Mouse (Mus musculus) heart, embryonic 12.5 days (tissue): ENCODE results near the gene Atp8b5. TPM values are rescaled to one million over a fixed set of nuclear protein-coding genes. Genes with fewer than 3 reads are reported as not detected.

Experiments
- ATAC-seq: fragments of 200-750 bp; cut with Nextera tagmentation; 2 replicates; pipeline ENCODE4 v1.8.0; 2017; ENCODE audit warnings: moderate TSS enrichment, moderate library complexity; ENCODE audit not compliant: insufficient number of reproducible peaks, low FRiP score
- H3K27ac ChIP-seq: fragments of 300-500 bp; sonication (generic); 2 replicates; pipeline ENCODE4 v1.5.1; 2016; ENCODE audit warnings: mild to moderate bottlenecking, moderate library complexity; ENCODE audit not compliant: poor library complexity, severe bottlenecking
- H3K27me3 ChIP-seq: fragments of 300-500 bp; sonication (generic); replicated peaks from 2 replicates; pipeline ENCODE4 v1.6.1; 2016; ENCODE audit warnings: mild to moderate bottlenecking, moderate library complexity
- H3K36me3 ChIP-seq: fragments of 300-500 bp; sonication (generic); 2 replicates; pipeline ENCODE4 v1.6.1; 2016; ENCODE audit warnings: mild to moderate bottlenecking, moderate library complexity
- H3K4me1 ChIP-seq: fragments of 300-500 bp; sonication (generic); replicated peaks from 2 replicates; pipeline ENCODE4 v1.6.1; 2016; ENCODE audit warnings: mild to moderate bottlenecking
- H3K4me2 ChIP-seq: fragments of 300-500 bp; sonication (generic); 2 replicates; pipeline ENCODE4 v1.6.1; 2016; ENCODE audit warnings: mild to moderate bottlenecking, moderate library complexity
- H3K4me3 ChIP-seq: fragments of 300-500 bp; sonication (generic); 2 replicates; pipeline ENCODE4 v1.5.1; 2016; ENCODE audit warnings: mild to moderate bottlenecking
- H3K9ac ChIP-seq: fragments of 300-500 bp; sonication (generic); 2 replicates; pipeline ENCODE4 v1.6.1; 2016; ENCODE audit warnings: mild to moderate bottlenecking, moderate library complexity
- H3K9me3 ChIP-seq: fragments of 300-500 bp; sonication (generic); replicated peaks from 2 replicates; pipeline ENCODE4 v1.6.1; 2016; ENCODE audit warnings: mild to moderate bottlenecking, moderate library complexity
- WGBS: fragments of 180-500 bp; shearing (Covaris S2); methylation state at CpG from one replicate; pipeline ENCODE4 v1.1.7; 2016; 5-methylcytosine and 5-hydroxymethylcytosine counted together
- polyA plus RNA-seq: library from polyadenylated mRNA; unstranded; fragments of >200 nt; fragmentation: Nextera tagmentation; extraction: Ambion mirVana; gene quantifications from 2 replicates; pipeline ENCODE4 v1.2.1, GENCODE M21; 2016

Gene Atp8b5
- polyA plus RNA-seq: 0.21 TPM in 1 of 2 replicates, not detected in the other

DNA sequence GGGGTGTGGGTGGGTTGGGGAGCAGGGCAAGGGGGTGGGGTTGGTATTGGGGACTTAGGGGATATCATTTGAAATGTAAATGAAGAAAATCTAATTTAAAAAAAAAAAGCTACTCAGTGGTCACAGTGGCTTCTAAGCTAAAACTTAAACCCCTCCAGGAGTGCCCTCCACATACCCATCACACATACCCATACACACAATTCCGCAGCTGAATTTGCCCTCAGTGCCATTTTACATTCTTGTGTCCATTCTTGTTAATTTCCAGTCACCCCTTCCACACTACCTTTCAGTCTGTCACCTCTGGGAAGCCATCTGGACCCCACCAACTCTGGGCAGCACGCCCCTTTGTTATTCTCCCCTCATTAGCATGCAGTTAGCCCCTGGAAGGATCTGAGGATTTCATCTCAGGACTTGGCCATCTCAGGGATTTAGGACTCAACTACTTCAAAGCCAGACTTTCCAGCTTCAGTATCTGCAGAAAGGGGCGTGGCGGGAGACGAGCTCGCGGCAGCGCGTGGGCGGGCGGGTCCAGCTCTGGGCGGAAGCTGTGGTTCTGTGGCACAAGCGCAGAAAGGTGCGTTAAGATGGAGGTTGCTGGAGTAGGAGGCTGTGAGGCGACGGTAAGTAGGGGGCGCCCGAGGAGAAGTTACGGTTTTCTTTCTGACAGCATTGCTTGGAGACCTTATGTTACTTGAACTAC lies at the start of gene Atp8b5:
Gene Atp8b5, plus strand, starts transcription at position 537 of the 700 bp plus-strand sequence.
- Histone ChIP-seq H3K9me3 (no peaks in the 10 kb centered on the region), H3K4me2 (peak within 1 kb of the TSS; percentile 81), H3K27me3 (no peaks in the 10 kb centered on the region), H3K9ac (peak within 1 kb of the TSS; percentile 64), H3K27ac (no peak within 1 kb of the TSS), H3K4me3 (peak within 1 kb of the TSS; percentile 51), H3K4me1 (no peaks in the 10 kb centered on the region), H3K36me3 (no peaks in the 10 kb centered on the region; the same call in 1 of the 2 replicates)
- 1% methylated on average over 19 of the region's 19 CpGs for WGBS
- 0 out of 2 replicates have a peak, but pooled peaks have one; percentile 55 for ATAC-seq

DNA sequence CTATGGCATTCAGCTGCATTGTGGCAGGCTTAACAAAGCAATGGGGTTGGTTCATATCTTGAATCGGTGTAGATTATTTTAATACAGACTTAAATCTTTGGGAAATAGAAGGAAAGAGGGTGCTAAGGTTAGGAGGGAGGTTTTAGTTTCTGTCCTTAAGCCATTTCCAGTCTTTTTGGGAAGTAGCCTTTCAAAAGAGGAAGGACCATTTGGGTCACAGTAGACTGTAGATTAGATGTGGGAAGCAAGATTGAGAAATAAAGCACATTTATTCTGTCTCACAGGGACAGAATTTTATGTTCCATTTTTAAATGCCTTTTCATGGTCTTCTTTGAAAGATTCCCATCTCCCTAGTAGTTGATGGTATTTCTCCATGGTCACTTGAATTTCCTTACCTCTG lies 49.0 kb upstream of the Atp8b5 start:
- Histone ChIP-seq H3K4me2 (no peak overlapping the region), H3K9ac (no peak overlapping the region), H3K27me3 (no peaks in the 10 kb centered on the region), H3K27ac (no peak overlapping the region), H3K4me1 (0 out of 2 replicates have a peak, but pooled peaks cover 3% of the 10 kb centered on the region), H3K36me3 (no peaks in the 10 kb centered on the region), H3K9me3 (no peaks in the 10 kb centered on the region), H3K4me3 (no peak overlapping the region)
- no peak for ATAC-seq
- 79% methylated on average over 1 of the region's 1 CpGs for WGBS

DNA sequence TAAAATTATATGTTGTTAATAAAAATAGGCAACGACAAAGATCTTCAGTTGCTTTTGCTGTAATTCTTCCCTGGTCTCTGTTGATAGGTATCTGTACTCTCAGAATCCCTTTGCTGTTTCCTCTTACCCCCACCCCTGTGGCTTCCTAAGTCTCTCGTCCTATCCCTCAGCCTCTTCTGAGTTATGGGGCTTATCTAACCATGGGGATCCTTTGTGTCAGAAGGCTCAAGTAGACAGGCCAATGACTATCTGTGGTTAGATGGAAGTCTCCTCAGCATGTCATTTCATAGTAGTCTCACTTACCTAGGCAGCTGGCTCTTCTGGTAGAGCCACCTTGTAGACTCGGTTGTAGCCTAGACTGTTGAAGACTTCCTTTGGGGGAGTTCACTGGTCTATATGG lies 35.1 kb upstream of the Atp8b5 start:
- no peaks in the 10 kb centered on the region for H3K4me1 ChIP-seq
- WGBS: 71% methylated on average over 3 of the region's 3 CpGs
- H3K27ac ChIP-seq: no peak overlapping the region
- no peak for ATAC-seq
- H3K4me2 ChIP-seq: no peak overlapping the region
- H3K9ac ChIP-seq: no peak overlapping the region
- H3K9me3 ChIP-seq: no peaks in the 10 kb centered on the region
- peaks cover 20% of the 10 kb centered on the region for H3K36me3 ChIP-seq
- H3K4me3 ChIP-seq: no peak overlapping the region
- H3K27me3 ChIP-seq: no peaks in the 10 kb centered on the region

DNA sequence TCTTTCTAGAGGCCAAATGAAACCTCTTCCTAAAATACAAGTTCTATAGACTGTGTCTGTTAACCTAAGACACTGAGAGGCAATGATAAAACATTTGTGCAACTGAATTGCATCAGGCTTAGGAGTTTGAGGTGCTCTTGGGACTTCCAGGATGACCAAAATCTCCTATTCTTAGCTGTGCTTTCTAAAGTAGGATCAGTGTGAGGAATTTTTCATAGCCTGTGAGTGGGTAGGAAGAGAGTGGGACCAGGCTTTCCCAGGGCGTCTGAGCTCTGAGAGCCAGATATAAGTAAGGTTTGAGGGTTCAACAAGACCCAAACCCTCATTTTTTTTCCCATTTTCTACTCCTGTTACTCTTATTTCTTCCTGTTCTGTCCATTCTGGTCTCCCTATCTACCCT lies 34.0 kb upstream of the Atp8b5 start:
- no peak overlapping the region for H3K27ac ChIP-seq
- 69% methylated on average over 1 of the region's 1 CpGs for WGBS

DNA sequence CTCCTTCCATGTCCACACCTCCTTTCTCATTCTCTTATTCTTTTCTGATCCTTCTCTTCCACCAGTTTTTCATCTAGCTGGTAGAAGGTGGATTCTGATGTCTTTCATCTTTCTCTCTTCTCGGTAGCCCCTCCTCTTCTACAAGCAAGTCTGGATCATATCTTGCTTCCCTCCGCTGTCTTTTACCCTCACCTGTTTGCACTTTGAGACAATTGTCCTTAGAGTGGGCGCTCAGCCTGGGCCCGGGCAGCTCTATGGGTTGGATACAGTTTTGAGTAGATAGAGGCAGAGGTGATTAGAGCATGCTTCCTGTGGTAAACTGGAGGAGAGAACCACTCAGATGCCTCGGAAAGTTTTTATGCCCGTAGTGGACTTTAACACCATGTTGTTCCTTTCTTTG lies 33.5 kb upstream of the Atp8b5 start:
- H3K4me1 ChIP-seq: no peaks in the 10 kb centered on the region
- no peak overlapping the region for H3K4me2 ChIP-seq
- H3K36me3 ChIP-seq: peaks cover 20% of the 10 kb centered on the region
- no peak overlapping the region for H3K27ac ChIP-seq
- no peaks in the 10 kb centered on the region for H3K9me3 ChIP-seq
- ATAC-seq: no peak
- no peak overlapping the region for H3K4me3 ChIP-seq
- no peaks in the 10 kb centered on the region for H3K27me3 ChIP-seq
- no peak overlapping the region for H3K9ac ChIP-seq
- 70% methylated on average over 6 of the region's 6 CpGs for WGBS

More for the DNA sequence above, 34.0 kb upstream of the Atp8b5 start:
- Histone ChIP-seq H3K4me3 (no peak overlapping the region), H3K9me3 (no peaks in the 10 kb centered on the region), H3K4me2 (no peak overlapping the region), H3K9ac (no peak overlapping the region), H3K36me3 (peaks cover 20% of the 10 kb centered on the region), H3K27me3 (no peaks in the 10 kb centered on the region), H3K4me1 (no peaks in the 10 kb centered on the region)
- ATAC-seq: no peak

DNA sequence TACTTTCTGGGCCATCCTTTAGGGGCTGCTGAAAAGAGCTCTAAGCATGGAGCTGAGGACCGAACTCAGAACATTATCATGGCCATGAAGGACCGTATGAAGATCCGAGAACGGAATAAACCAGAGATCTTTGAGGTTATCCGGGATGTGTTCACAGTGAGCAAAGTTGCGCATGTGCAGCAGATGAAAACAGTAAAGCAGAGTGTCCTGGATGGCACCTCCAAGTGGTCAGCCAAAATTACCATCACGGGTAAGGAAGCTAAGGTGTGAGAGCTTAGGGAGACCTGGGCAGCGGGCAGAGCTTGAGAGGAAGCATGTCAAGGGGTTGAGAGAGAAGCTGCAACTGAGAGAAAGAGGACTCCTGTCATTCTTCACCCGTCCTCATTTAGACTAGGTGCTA lies 30.1 kb upstream of the Atp8b5 start:
- no peak overlapping the region for H3K27ac ChIP-seq
- no peaks in the 10 kb centered on the region for H3K4me1 ChIP-seq
- H3K4me3 ChIP-seq: no peak overlapping the region
- H3K36me3 ChIP-seq: peaks cover 33% of the 10 kb centered on the region
- H3K27me3 ChIP-seq: no peaks in the 10 kb centered on the region
- 88% methylated on average over 9 of the region's 9 CpGs for WGBS
- H3K4me2 ChIP-seq: no peak overlapping the region
- ATAC-seq: no peak
- no peak overlapping the region for H3K9ac ChIP-seq
- no peaks in the 10 kb centered on the region for H3K9me3 ChIP-seq

DNA sequence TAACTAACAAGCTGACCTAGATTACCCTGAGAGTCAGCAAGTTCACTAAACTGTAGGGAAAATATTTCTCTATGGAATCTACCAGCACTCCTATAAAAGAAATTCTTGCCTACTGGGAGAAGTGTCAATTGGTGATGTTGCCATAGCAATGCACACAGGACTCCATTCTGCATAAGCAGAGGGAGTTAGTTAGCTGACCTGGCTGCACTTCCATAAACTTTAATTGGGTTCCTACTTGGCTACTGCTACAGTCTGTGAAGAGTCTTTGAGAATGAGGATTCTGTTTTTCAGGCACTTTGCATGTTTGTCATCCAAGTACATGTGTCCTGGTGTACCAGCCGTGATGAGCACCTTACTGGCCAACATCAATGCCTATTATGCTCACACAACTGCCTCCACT lies 26.2 kb upstream of the Atp8b5 start:
- WGBS: 81% methylated on average over 1 of the region's 1 CpGs
- no peaks in the 10 kb centered on the region for H3K4me1 ChIP-seq
- peaks cover 22% of the 10 kb centered on the region; the same call in 1 of the 2 replicates for H3K36me3 ChIP-seq
- H3K27ac ChIP-seq: no peak overlapping the region
- no peak overlapping the region for H3K4me3 ChIP-seq
- no peak overlapping the region for H3K9ac ChIP-seq
- no peak for ATAC-seq
- H3K27me3 ChIP-seq: no peaks in the 10 kb centered on the region
- H3K4me2 ChIP-seq: no peak overlapping the region
- no peaks in the 10 kb centered on the region for H3K9me3 ChIP-seq

DNA sequence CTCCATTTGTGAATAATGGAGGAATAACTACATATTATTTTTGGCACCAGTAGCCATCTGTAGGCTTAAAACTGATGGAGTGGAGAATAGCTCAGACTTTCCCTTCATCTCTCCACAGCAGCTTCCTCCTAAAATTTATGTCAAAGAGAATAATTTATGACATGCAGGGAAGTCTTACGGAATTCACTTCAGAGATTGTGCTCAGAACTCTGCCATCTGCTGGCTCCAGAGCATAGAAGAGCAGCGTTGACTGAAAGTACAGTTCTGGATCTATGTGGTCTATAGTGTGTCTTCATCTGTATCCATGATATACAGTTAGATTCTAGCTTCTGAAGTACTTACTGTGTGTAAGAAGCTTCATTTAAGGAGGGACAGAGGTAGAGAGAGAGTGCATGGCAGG lies 22.9 kb upstream of the Atp8b5 start:
- Histone ChIP-seq H3K4me2 (no peak overlapping the region), H3K36me3 (peaks cover 19% of the 10 kb centered on the region; the same call in 1 of the 2 replicates), H3K9ac (no peak overlapping the region), H3K4me3 (no peak overlapping the region), H3K27me3 (no peaks in the 10 kb centered on the region), H3K4me1 (peaks cover 4% of the 10 kb centered on the region), H3K9me3 (no peaks in the 10 kb centered on the region), H3K27ac (no peak overlapping the region)
- ATAC-seq: no peak
- WGBS: 57% methylated on average over 2 of the region's 2 CpGs

DNA sequence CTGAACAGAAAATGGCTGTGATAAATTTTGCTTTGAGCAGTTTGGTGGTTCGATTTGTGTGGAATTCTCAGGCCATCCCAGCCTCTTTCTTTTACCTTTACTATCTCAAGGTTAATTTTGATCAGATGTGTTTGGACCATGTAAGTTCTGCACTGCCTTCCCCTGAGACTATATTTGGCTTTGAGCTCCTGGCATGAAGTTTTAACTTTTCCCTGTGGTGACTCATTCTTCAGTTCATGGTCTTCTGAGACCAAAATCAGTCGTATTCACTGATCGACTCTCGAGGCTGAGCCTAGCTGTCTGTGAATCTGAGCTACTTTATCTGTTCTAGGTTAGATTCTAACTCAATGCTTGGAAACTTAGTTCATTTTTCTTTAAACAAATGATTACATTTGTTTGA lies 21.2 kb upstream of the Atp8b5 start:
- Histone ChIP-seq H3K4me2 (no peak overlapping the region), H3K4me3 (no peak overlapping the region), H3K4me1 (peaks cover 9% of the 10 kb centered on the region), H3K27ac (no peak overlapping the region), H3K9me3 (no peaks in the 10 kb centered on the region), H3K9ac (no peak overlapping the region), H3K27me3 (no peaks in the 10 kb centered on the region), H3K36me3 (peaks cover 19% of the 10 kb centered on the region)
- no peak for ATAC-seq
- 83% methylated on average over 4 of the region's 4 CpGs for WGBS

DNA sequence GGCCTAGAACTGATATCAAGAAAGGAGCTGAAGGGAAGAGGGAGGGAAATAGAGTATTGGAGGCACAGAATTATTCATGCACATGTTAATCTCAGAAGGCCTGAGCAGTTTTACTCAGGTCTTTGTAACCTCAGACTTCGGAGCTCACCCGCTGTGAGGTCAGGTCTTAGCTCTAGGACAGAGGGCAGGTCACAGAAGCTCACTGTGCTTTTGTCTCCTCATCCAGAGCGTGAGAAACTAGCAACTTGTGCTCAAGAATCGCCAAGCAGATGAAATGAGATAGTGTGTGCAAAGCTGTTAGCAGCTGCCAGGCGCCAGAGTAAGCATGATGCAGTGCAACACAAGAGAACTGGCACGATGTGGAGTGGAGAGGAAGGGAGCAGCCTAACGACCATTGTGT lies 18.9 kb upstream of the Atp8b5 start:
- 59% methylated on average over 7 of the region's 7 CpGs for WGBS
- H3K9ac ChIP-seq: no peak overlapping the region
- peaks cover 18% of the 10 kb centered on the region for H3K36me3 ChIP-seq
- no peaks in the 10 kb centered on the region for H3K27me3 ChIP-seq
- H3K4me1 ChIP-seq: peaks cover 16% of the 10 kb centered on the region
- H3K9me3 ChIP-seq: no peaks in the 10 kb centered on the region
- ATAC-seq: no peak
- no peak overlapping the region for H3K4me3 ChIP-seq
- H3K27ac ChIP-seq: no peak overlapping the region
- H3K4me2 ChIP-seq: no peak overlapping the region

DNA sequence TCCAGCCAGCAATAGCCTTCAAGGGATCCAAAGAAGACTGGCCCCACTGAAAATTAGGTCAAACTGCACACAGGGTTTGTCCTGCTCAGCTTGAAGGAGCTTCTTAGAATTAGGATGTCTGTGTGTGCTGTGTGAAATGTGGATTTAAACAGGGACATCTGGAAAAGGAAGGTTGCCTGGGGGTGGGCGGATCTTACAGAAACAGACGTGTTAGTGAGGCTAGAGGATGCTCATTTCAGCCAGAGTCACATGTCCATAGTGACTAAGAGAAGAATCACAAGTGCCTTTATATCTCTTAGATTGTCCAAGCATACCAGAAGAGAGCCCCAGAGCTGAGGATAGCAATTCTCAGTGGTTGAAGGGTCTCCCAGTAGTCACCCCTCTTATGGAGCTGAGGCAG lies 18.1 kb upstream of the Atp8b5 start:
- WGBS: 56% methylated on average over 2 of the region's 2 CpGs
- ATAC-seq: no peak
- Histone ChIP-seq H3K9ac (no peak overlapping the region), H3K9me3 (no peaks in the 10 kb centered on the region), H3K27ac (no peak overlapping the region), H3K4me3 (no peak overlapping the region), H3K27me3 (no peaks in the 10 kb centered on the region), H3K36me3 (peaks cover 18% of the 10 kb centered on the region), H3K4me2 (no peak overlapping the region), H3K4me1 (peaks cover 16% of the 10 kb centered on the region)

DNA sequence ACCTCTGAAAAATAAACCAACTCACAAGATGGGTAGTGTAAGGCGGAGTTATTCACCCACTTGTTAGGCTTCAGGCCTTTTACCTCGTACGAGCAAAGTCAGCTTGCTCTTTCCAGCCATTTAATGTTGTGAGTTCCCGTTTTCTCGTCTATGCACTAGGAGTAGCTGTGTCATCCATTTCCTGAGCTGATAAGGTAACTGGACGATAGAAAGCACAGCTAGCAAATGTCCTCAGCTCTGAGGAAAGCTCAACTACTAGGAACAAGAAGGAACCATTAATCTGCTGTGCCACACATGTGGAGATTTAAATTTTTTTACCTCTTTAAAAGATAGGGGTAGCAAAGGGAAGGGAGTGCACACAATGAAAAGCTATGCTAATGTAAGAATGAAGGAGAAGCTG lies 15.7 kb upstream of the Atp8b5 start:
- peaks cover 16% of the 10 kb centered on the region for H3K4me1 ChIP-seq
- no peak overlapping the region for H3K4me2 ChIP-seq
- no peak overlapping the region for H3K4me3 ChIP-seq
- no peaks in the 10 kb centered on the region for H3K9me3 ChIP-seq
- peaks cover 24% of the 10 kb centered on the region for H3K36me3 ChIP-seq
- ATAC-seq: no peak
- no peaks in the 10 kb centered on the region for H3K27me3 ChIP-seq
- WGBS: 41% methylated on average over 6 of the region's 6 CpGs
- no peak overlapping the region for H3K27ac ChIP-seq
- no peak overlapping the region for H3K9ac ChIP-seq
